Mouse (Mus musculus): ENCODE measurements around the gene Atp4a.

DNA sequence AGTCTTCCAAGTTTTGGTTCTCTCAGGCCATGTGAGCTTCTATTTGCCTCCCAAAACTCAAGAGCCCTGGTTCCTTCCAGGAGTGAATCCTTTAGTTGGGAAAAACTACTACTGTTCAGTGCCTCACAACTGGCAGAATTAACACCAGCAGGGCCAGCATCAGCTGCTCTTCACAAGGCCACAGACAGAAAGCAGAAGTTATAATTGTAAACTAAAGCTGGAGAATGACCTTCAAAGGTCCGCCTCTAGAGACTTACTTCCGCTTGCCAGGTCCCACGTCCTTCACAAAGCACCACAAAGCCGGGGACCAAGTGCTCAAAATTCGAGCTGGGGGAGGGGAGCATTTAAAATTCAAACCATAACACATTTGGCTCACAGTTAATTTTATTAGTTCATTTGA, 13.9 kb upstream of the Atp4a start:
- TF ChIP-seq CTCF (IDR thresholded peaks at IDR 0.05; ENCODE audit: low read depth, low read length): no peak
- no peak for TF ChIP-seq POLR2A (IDR thresholded peaks at IDR 0.05; ENCODE audit: extremely low read depth, insufficient read depth, low read length)
